Mouse (Mus musculus) hindbrain, embryonic 13.5 days (tissue): ENCODE results near the gene Tmem184a. TPM values are rescaled to one million over a fixed set of nuclear protein-coding genes. Genes with fewer than 3 reads are reported as not detected.

Source experiments
- ATAC-seq: fragments of 200-750 bp; cut with Nextera tagmentation; 2 replicates; pipeline ENCODE4 v1.8.0; 2017; ENCODE audit warnings: moderate TSS enrichment; ENCODE audit not compliant: low FRiP score
- H3K27ac ChIP-seq: fragments of 300-500 bp; sonication (generic); 2 replicates; pipeline ENCODE4 v1.5.1; 2015; ENCODE audit warnings: inconsistent platforms, mild to moderate bottlenecking, moderate library complexity
- H3K27me3 ChIP-seq: fragments of 300-500 bp; sonication (generic); 2 replicates; pipeline ENCODE4 v1.6.1; 2015; ENCODE audit warnings: mild to moderate bottlenecking, inconsistent platforms
- H3K36me3 ChIP-seq: fragments of 300-500 bp; sonication (generic); 2 replicates; pipeline ENCODE4 v1.6.1; 2015; ENCODE audit warnings: mild to moderate bottlenecking, inconsistent platforms
- H3K4me1 ChIP-seq: fragments of 300-500 bp; sonication (generic); replicated peaks from 2 replicates; pipeline ENCODE4 v1.6.1; 2015; ENCODE audit warnings: inconsistent platforms
- H3K4me2 ChIP-seq: fragments of 300-500 bp; sonication (generic); 2 replicates; pipeline ENCODE4 v1.6.1; 2015; ENCODE audit warnings: inconsistent platforms, mild to moderate bottlenecking, moderate library complexity
- H3K4me3 ChIP-seq: fragments of 300-500 bp; sonication (generic); 2 replicates; pipeline ENCODE4 v1.5.1; 2015; ENCODE audit warnings: mild to moderate bottlenecking, inconsistent platforms
- H3K9ac ChIP-seq: fragments of 300-500 bp; sonication (generic); 2 replicates; pipeline ENCODE4 v1.6.1; 2015; ENCODE audit warnings: mild to moderate bottlenecking, inconsistent platforms
- H3K9me3 ChIP-seq: fragments of 300-500 bp; sonication (generic); 2 replicates; pipeline ENCODE4 v1.6.1; 2016; ENCODE audit warnings: inconsistent platforms
- WGBS: fragments of 180-500 bp; shearing (Covaris S2); methylation state at CpG from one replicate; pipeline ENCODE4 v1.1.7; 2015; 5-methylcytosine and 5-hydroxymethylcytosine counted together
- polyA plus RNA-seq: library from polyadenylated mRNA; unstranded; fragments of >200 nt; fragmentation: Nextera tagmentation; extraction: Ambion mirVana; gene quantifications from 2 replicates; pipeline ENCODE4 v1.2.1, GENCODE M21; 2015

Tmem184a gene
- polyA plus RNA-seq, 1 experiment from 2014 or later: 0.12 TPM

GRCm38 (mm10) chr5:139791227-139792158, 28.2 kb downstream of the Tmem184a start, which contains the start of gene Mafk:
TSS of gene Mafk (plus strand) at chr5:139791513.
- under 1% methylated on average over 92 of the region's 92 CpGs for WGBS
- peaks cover 41% of the 10 kb centered on the region for H3K4me1 ChIP-seq
- H3K27me3 ChIP-seq: peaks cover 27% of the 10 kb centered on the region
- H3K36me3 ChIP-seq: no peaks in the 10 kb centered on the region
- H3K9me3 ChIP-seq: no peaks in the 10 kb centered on the region
- peak within 1 kb of the TSS; percentile 100 for H3K4me2 ChIP-seq
- H3K27ac ChIP-seq: peak within 1 kb of the TSS; percentile 40
- peak; percentile 74 for ATAC-seq
- H3K9ac ChIP-seq: peak within 1 kb of the TSS; percentile 84
- H3K4me3 ChIP-seq: peak within 1 kb of the TSS; percentile 82

DNA sequence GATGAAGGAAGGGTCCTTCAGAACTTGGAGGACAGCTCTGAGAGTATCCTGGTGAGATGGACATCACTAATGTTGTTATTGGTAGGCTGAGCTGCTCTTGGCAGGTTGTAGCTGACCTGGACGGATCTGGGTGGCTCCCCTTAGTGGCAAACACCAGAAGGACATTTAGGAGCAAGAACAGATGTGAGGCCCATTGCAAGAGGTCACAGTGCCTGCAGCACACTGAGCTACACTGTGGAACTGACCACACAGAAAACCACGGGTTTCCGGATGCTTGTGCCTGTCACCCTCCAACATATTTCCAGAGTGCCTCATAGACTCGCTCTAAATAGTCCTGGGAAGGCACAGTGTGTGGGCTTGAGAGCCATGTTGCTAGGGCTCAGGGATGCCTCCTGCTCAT, 30.3 kb downstream of the Tmem184a start:
- Histone ChIP-seq H3K27me3 (peaks cover 16% of the 10 kb centered on the region; the same call in 1 of the 2 replicates), H3K9me3 (no peaks in the 10 kb centered on the region), H3K4me1 (peaks cover 23% of the 10 kb centered on the region), H3K36me3 (no peaks in the 10 kb centered on the region), H3K27ac (no peak overlapping the region), H3K4me2 (no peak overlapping the region), H3K4me3 (no peak overlapping the region), H3K9ac (no peak overlapping the region)
- no peak for ATAC-seq
- WGBS: 57% methylated on average over 4 of the region's 4 CpGs

GRCm38 (mm10) chr5:139781406-139781805, 38.3 kb downstream of the Tmem184a start:
- Histone ChIP-seq H3K27ac (no peak overlapping the region), H3K27me3 (no peaks in the 10 kb centered on the region; the same call in 1 of the 2 replicates), H3K4me1 (no peaks in the 10 kb centered on the region), H3K9ac (no peak overlapping the region), H3K4me2 (no peak overlapping the region), H3K36me3 (no peaks in the 10 kb centered on the region), H3K4me3 (no peak overlapping the region), H3K9me3 (no peaks in the 10 kb centered on the region)
- no peak for ATAC-seq
- WGBS: 87% methylated on average over 8 of the region's 8 CpGs

DNA sequence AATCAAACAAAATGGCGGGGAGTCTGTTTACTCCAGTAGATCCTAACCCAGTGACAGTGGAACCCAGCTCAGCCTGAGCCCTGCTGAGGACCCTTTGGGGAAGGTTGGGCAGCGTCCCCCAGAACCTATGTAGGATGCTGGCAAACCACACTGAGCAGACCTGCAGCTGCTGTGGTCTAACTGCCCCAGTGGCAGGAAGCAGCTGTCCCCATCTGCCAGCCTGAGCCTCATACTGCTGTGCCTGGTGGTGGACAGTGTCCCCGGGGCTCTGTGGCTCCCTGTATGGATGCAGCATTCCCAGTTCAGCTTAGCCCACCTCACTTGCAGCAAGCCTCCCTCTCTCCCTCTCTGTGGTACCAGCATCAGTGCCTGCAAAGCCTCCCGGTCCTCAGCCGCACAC, 42.8 kb downstream of the Tmem184a start:
- Histone ChIP-seq H3K9me3 (no peaks in the 10 kb centered on the region), H3K36me3 (peaks cover 21% of the 10 kb centered on the region), H3K27me3 (no peaks in the 10 kb centered on the region; the same call in 1 of the 2 replicates), H3K4me1 (peaks cover 13% of the 10 kb centered on the region), H3K27ac (no peak overlapping the region), H3K4me2 (no peak overlapping the region), H3K4me3 (no peak overlapping the region), H3K9ac (no peak overlapping the region)
- 82% methylated on average over 5 of the region's 5 CpGs for WGBS
- ATAC-seq: no peak

- Histone ChIP-seq H3K4me1 (peaks cover 13% of the 10 kb centered on the region), H3K36me3 (peaks cover 37% of the 10 kb centered on the region), H3K9ac (peak within 1 kb of the TSS; percentile 95), H3K4me3 (peak within 1 kb of the TSS; percentile 98), H3K4me2 (peak within 1 kb of the TSS; percentile 98), H3K9me3 (no peaks in the 10 kb centered on the region), H3K27ac (peak within 1 kb of the TSS; percentile 76), H3K27me3 (no peaks in the 10 kb centered on the region)
- WGBS: under 1% methylated on average over 55 of the region's 55 CpGs
- ATAC-seq: peak; percentile 88
These were observed 44.3 kb downstream of the Tmem184a start, which contains the start of gene Ints1 for GRCm38 (mm10) chr5:139775216-139775926. TSS of gene Ints1 (minus strand) at chr5:139775674.

DNA sequence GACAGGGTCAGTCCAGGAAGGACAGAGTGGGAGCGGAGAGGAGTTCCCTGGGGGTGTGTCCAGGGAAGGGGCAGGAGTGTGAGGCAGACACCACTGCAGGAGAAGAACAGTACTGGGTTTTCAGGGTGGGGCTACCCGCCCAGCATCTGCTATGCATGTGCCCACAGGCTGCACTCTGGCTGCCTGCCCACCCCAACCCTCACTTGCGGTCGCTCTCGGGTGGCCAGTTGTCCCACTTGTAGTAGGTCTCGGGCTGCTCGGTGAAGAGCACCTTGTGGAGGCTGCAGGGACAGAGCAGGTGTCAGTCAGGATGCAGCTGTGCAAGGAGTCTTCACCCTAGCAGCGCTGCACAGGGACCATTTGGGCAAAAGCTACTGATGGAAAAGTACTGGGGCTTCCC, 51.5 kb downstream of the Tmem184a start:
- 95% methylated on average over 8 of the region's 8 CpGs for WGBS
- H3K9ac ChIP-seq: no peak overlapping the region
- no peak overlapping the region for H3K4me2 ChIP-seq
- H3K36me3 ChIP-seq: peaks cover 100% of the 10 kb centered on the region
- H3K27ac ChIP-seq: no peak overlapping the region
- no peak for ATAC-seq
- H3K27me3 ChIP-seq: no peaks in the 10 kb centered on the region
- no peaks in the 10 kb centered on the region for H3K9me3 ChIP-seq
- no peak overlapping the region for H3K4me3 ChIP-seq
- no peaks in the 10 kb centered on the region for H3K4me1 ChIP-seq

DNA sequence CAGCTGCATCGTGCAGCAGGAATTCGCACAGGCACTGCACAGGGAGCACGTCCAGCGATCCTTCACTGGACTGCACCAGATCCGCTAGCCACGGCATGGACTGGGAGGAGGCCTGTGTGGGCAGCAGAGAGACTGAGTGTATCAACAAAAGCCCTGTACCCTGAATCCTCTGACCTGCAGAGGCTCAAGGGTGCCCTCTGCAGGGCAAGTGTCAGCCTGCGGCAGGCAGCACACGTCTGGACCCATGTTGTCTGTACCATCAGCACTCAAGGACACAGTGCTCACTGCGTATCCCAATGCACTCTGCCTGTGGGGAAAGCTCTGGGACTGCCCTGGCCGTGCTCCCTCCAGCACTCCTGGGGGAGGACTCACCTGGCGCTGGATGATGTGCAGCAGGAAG, 55.4 kb downstream of the Tmem184a start:
- WGBS: 78% methylated on average over 11 of the region's 11 CpGs
- H3K4me1 ChIP-seq: no peaks in the 10 kb centered on the region
- no peak for ATAC-seq

DNA sequence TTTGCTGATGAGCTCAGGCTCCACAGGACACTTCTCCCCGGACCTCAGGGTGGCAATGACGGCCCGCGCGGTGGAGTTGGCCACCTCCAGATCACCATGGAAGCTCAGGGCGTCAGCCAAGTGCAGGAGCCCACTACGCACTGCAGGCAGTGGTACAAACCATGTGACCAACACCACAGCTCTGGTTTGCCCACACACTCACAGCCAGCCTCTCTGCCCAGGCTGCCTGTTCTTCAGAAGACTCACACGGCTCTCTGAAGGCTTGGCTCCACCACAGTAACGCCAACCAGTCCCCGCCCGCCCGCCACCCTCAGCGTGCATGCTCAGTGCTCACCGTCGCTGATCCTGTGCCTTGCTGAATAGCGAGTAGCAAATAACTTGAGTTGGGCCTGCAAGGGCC, 61.6 kb downstream of the Tmem184a start:
- Histone ChIP-seq H3K27me3 (no peaks in the 10 kb centered on the region), H3K9me3 (no peaks in the 10 kb centered on the region), H3K36me3 (peaks cover 97% of the 10 kb centered on the region), H3K27ac (no peak overlapping the region), H3K4me3 (no peak overlapping the region), H3K4me2 (no peak overlapping the region), H3K4me1 (no peaks in the 10 kb centered on the region), H3K9ac (no peak overlapping the region)
- ATAC-seq: no peak
- WGBS: 89% methylated on average over 16 of the region's 16 CpGs

More for the DNA sequence above, 55.4 kb downstream of the Tmem184a start:
- Histone ChIP-seq H3K27me3 (no peaks in the 10 kb centered on the region), H3K36me3 (peaks cover 100% of the 10 kb centered on the region), H3K9ac (no peak overlapping the region), H3K4me3 (no peak overlapping the region), H3K9me3 (no peaks in the 10 kb centered on the region), H3K4me2 (no peak overlapping the region), H3K27ac (no peak overlapping the region)

DNA sequence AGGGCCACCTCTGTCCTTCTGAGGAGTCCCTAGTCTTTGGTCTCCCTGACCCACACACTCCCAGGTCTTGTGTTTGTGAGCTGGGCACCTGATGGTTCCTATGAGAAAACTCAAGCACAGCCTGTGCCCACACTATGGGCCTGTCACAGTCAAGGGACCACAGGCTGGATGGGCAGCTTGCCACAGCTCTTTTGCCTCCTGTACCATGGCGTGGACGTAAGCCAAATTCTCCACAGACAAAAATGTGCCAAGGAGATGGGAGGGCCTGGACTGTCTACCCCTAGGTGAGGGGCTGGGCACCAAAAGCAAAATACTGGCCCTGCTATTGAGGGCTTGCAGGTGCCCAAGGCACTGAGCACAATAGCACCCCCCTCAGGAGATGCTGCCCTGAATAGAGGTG, 63.1 kb downstream of the Tmem184a start:
- Histone ChIP-seq H3K9me3 (no peaks in the 10 kb centered on the region), H3K27ac (no peak overlapping the region), H3K4me2 (no peak overlapping the region), H3K36me3 (peaks cover 97% of the 10 kb centered on the region), H3K4me3 (no peak overlapping the region), H3K9ac (no peak overlapping the region), H3K27me3 (no peaks in the 10 kb centered on the region), H3K4me1 (no peaks in the 10 kb centered on the region)
- WGBS: 90% methylated on average over 2 of the region's 2 CpGs
- ATAC-seq: no peak

DNA sequence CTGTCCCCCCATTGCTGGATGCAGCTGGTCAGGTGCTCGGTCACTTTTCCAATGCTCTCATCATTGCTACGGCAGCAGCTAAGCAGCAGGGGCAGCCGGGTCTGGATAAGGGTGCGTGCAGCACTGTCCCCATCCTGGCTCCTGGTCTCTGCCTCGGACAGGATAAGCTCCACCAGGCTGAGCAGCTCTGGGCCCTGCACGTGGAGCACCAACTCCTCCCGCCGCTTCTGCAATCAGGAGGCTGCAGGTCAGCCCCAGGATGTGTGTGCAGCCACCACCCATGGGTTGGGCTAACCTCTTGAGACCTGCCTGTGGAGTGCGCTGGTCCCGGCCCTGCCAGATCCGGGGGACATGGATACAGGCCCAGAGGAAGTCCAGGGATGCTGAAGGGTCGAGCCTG, 63.6 kb downstream of the Tmem184a start:
- H3K4me3 ChIP-seq: no peak overlapping the region
- ATAC-seq: no peak
- 94% methylated on average over 12 of the region's 12 CpGs for WGBS
- no peaks in the 10 kb centered on the region for H3K4me1 ChIP-seq
- no peak overlapping the region for H3K9ac ChIP-seq
- peaks cover 97% of the 10 kb centered on the region for H3K36me3 ChIP-seq
- no peaks in the 10 kb centered on the region for H3K27me3 ChIP-seq
- no peak overlapping the region for H3K4me2 ChIP-seq
- no peak overlapping the region for H3K27ac ChIP-seq
- H3K9me3 ChIP-seq: no peaks in the 10 kb centered on the region

- H3K4me1 ChIP-seq: 0 out of 2 replicates have a peak, but pooled peaks cover 3% of the 10 kb centered on the region
- H3K27me3 ChIP-seq: no peaks in the 10 kb centered on the region
- H3K4me2 ChIP-seq: no peak overlapping the region
- ATAC-seq: no peak
- no peaks in the 10 kb centered on the region for H3K9me3 ChIP-seq
- peaks cover 95% of the 10 kb centered on the region for H3K36me3 ChIP-seq
- WGBS: 39% methylated on average over 12 of the region's 12 CpGs
- H3K27ac ChIP-seq: no peak overlapping the region
- no peak overlapping the region for H3K9ac ChIP-seq
- no peak overlapping the region for H3K4me3 ChIP-seq
These were observed 65.0 kb downstream of the Tmem184a start for GRCm38 (mm10) chr5:139754753-139755152.
